Mouse (Mus musculus) limb, embryonic 11.5 days (tissue): ENCODE data around the gene Taf11. TPM values are rescaled to one million over a fixed set of nuclear protein-coding genes. Genes with fewer than 3 reads are reported as not detected.

Source experiments
- ATAC-seq: fragments of 200-750 bp; cut with Nextera tagmentation; 2 replicates; pipeline ENCODE4 v1.8.0; 2017; ENCODE audit warnings: low read depth; ENCODE audit not compliant: insufficient number of reproducible peaks, low FRiP score, low TSS enrichment
- DNase-seq: peaks from one replicate; pipeline ENCODE4 v3.0.0-alpha.2; 2015; ENCODE audit warnings: low spot score
- H3K27ac ChIP-seq: fragments of 300-500 bp; sonication (generic); replicated peaks from 2 replicates; pipeline ENCODE4 v1.5.1; 2014; ENCODE audit warnings: low read depth, mild to moderate bottlenecking, low read length
- H3K27me3 ChIP-seq: fragments of 300-500 bp; sonication (generic); 2 replicates; pipeline ENCODE4 v1.6.1; 2014; ENCODE audit warnings: mild to moderate bottlenecking, low read length, mixed read lengths; ENCODE audit not compliant: control insufficient read depth, insufficient read depth
- H3K36me3 ChIP-seq: fragments of 300-500 bp; sonication (generic); 2 replicates; pipeline ENCODE4 v1.6.1; 2014; ENCODE audit warnings: mild to moderate bottlenecking, low read length, moderate library complexity, mixed read lengths; ENCODE audit not compliant: control insufficient read depth, insufficient read depth
- H3K4me1 ChIP-seq: fragments of 300-500 bp; sonication (generic); 2 replicates; pipeline ENCODE4 v1.6.1; 2014; ENCODE audit warnings: low read length, mixed read lengths; ENCODE audit not compliant: control insufficient read depth, insufficient read depth
- H3K4me2 ChIP-seq: fragments of 300-500 bp; sonication (generic); 2 replicates; pipeline ENCODE4 v1.6.1; 2014; ENCODE audit warnings: low read depth, mild to moderate bottlenecking, moderate library complexity; ENCODE audit not compliant: severe bottlenecking
- H3K4me3 ChIP-seq: fragments of 300-500 bp; sonication (generic); 2 replicates; pipeline ENCODE4 v1.5.1; 2014; ENCODE audit warnings: low read depth, low read length
- H3K9ac ChIP-seq: fragments of 300-500 bp; sonication (generic); 2 replicates; pipeline ENCODE4 v1.6.1; 2014; ENCODE audit warnings: mild to moderate bottlenecking, low read length
- H3K9me3 ChIP-seq: fragments of 300-500 bp; sonication (generic); 2 replicates; pipeline ENCODE4 v1.6.1; 2016; ENCODE audit warnings: low read length; ENCODE audit not compliant: control insufficient read depth
- WGBS: fragments of 180-500 bp; shearing (Covaris S2); extraction: QIAGEN DNeasy Blood & Tissue Kit; methylation state at CpG from one replicate; pipeline ENCODE4 v1.1.7; 2014; 5-methylcytosine and 5-hydroxymethylcytosine counted together
- polyA plus RNA-seq: library from polyadenylated mRNA; unstranded; fragments of >200 nt; fragmentation: Nextera tagmentation; extraction: Ambion mirVana; gene quantifications from 2 replicates; pipeline ENCODE4 v1.2.1, GENCODE M21; 2014

The Taf11 gene
- polyA plus RNA-seq, 1 experiment from 2014 or later: 104 TPM

DNA sequence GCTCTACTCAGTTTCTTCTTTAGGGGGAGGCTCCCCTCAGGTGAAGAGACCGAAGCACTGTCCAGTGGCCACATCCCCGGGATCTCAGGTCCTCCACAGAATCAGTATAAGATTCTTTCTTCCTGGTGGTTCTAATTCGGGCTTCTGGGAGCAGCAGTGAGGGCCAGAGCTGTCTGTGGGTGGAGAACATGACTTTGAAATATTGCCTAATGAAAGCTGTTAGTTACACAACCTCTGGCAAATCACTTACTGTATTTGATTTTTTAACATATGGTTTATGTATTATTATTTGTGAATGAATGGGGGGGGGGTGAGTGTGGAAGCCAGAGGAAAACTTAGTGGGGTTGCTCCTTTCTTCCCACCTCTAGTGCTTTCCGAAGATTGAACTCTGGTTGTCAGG is 22.2 kb upstream of the Taf11 start:
- no peaks in the 10 kb centered on the region for H3K27me3 ChIP-seq
- no peak overlapping the region for H3K27ac ChIP-seq
- no peaks in the 10 kb centered on the region for H3K36me3 ChIP-seq
- no peak overlapping the region for H3K4me2 ChIP-seq
- WGBS: 87% methylated on average over 4 of the region's 4 CpGs
- ATAC-seq (no peak), DNase-seq (no peak)
- H3K9ac ChIP-seq: no peak overlapping the region
- H3K4me1 ChIP-seq: 0 out of 2 replicates have a peak, but pooled peaks cover 3% of the 10 kb centered on the region
- H3K4me3 ChIP-seq: no peak overlapping the region
- no peaks in the 10 kb centered on the region for H3K9me3 ChIP-seq

- Histone ChIP-seq H3K4me2 (no peak overlapping the region), H3K27me3 (no peaks in the 10 kb centered on the region), H3K4me1 (no peaks in the 10 kb centered on the region), H3K4me3 (no peak overlapping the region), H3K9ac (no peak overlapping the region), H3K9me3 (no peaks in the 10 kb centered on the region), H3K27ac (no peak overlapping the region), H3K36me3 (no peaks in the 10 kb centered on the region)
- DNase-seq (no peak), ATAC-seq (no peak)
- 87% methylated on average over 5 of the region's 5 CpGs for WGBS
Observed at GRCm38 (mm10) chr17:27930291-27930690, 20.6 kb upstream of the Taf11 start.

- no peak for DNase-seq
- H3K9me3 ChIP-seq: no peaks in the 10 kb centered on the region
- WGBS: 76% methylated on average over 7 of the region's 7 CpGs
Observed at GRCm38 (mm10) chr17:27925504-27925903, 15.9 kb upstream of the Taf11 start.

DNA sequence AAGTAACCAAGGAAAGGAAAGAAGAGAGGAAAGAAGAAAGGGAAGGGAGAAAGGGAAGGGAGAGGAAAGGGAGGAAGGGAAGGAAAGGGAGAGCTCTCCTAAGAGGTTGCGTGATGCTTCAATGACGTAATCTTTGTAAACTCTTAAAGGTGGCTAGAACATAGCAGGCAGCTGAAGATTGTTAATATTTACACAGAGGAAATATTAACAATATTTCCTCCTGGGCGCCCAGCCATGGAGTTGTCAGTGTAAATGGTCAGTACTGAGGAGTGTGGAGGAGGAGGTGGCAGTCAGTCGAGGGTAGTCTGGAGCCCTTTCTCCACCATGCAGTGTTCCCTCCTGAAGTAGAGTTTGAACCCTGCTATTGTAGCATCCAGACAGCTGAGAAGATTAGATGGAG is 15.4 kb upstream of the Taf11 start:
- Histone ChIP-seq H3K27ac (no peak overlapping the region), H3K4me2 (no peak overlapping the region), H3K36me3 (no peaks in the 10 kb centered on the region), H3K27me3 (no peaks in the 10 kb centered on the region), H3K9ac (no peak overlapping the region), H3K4me3 (no peak overlapping the region), H3K4me1 (no peaks in the 10 kb centered on the region), H3K9me3 (no peaks in the 10 kb centered on the region)
- DNase-seq: no peak
- no peak for ATAC-seq
- WGBS: 91% methylated on average over 4 of the region's 4 CpGs

More at GRCm38 (mm10) chr17:27925504-27925903, 15.9 kb upstream of the Taf11 start:
- H3K9ac ChIP-seq: no peak overlapping the region
- H3K36me3 ChIP-seq: no peaks in the 10 kb centered on the region
- ATAC-seq: no peak
- no peak overlapping the region for H3K4me2 ChIP-seq
- H3K4me3 ChIP-seq: no peak overlapping the region
- no peaks in the 10 kb centered on the region for H3K4me1 ChIP-seq
- H3K27me3 ChIP-seq: no peaks in the 10 kb centered on the region
- H3K27ac ChIP-seq: no peak overlapping the region

DNA sequence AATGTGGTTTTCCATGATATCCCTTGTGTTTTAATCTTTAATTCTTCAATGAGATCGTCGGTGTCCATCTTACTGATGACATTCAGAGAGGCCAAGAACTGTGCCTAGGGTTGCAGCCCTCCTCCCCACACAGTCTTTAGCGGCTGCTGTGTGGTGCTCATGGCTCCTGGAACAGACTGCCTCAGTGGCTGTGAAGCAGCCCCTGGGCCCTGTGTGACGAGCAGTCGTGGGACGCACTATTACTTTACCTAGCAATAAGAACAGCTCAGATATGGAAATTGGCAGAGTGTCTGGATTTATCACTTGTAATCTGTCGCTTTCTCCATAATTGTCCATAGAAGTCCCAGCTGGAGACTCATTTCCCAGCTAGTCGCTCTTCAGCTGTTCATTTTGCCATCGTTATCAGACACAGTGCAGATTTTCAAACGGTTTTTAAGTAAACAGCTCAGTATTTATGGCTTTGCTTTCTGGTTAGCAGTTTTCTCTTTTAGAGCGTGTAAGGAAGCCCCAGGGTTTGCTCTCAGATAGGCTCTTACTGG is 12.6 kb upstream of the Taf11 start:
- 77% methylated on average over 11 of the region's 11 CpGs for WGBS
- no peak for ATAC-seq
- DNase-seq: no peak

GRCm38 (mm10) chr17:27920676-27921075 is 11.0 kb upstream of the Taf11 start:
- no peak overlapping the region for H3K4me3 ChIP-seq
- no peaks in the 10 kb centered on the region for H3K9me3 ChIP-seq
- H3K4me1 ChIP-seq: no peaks in the 10 kb centered on the region
- DNase-seq (no peak), ATAC-seq (no peak)
- WGBS: 94% methylated on average over 4 of the region's 4 CpGs
- H3K27me3 ChIP-seq: no peaks in the 10 kb centered on the region
- H3K36me3 ChIP-seq: no peaks in the 10 kb centered on the region
- no peak overlapping the region for H3K9ac ChIP-seq
- no peak overlapping the region for H3K4me2 ChIP-seq
- no peak overlapping the region for H3K27ac ChIP-seq

More for the DNA sequence above, 12.6 kb upstream of the Taf11 start:
- Histone ChIP-seq H3K27me3 (no peaks in the 10 kb centered on the region), H3K36me3 (no peaks in the 10 kb centered on the region), H3K4me3 (no peak overlapping the region), H3K4me1 (no peaks in the 10 kb centered on the region), H3K4me2 (no peak overlapping the region), H3K9ac (no peak overlapping the region), H3K9me3 (no peaks in the 10 kb centered on the region), H3K27ac (no peak overlapping the region)

- H3K4me3 ChIP-seq: no peak overlapping the region
- 72% methylated on average over 4 of the region's 4 CpGs for WGBS
- H3K27ac ChIP-seq: no peak overlapping the region
- no peaks in the 10 kb centered on the region for H3K4me1 ChIP-seq
- DNase-seq (no peak), ATAC-seq (no peak)
- H3K27me3 ChIP-seq: no peaks in the 10 kb centered on the region
- H3K36me3 ChIP-seq: no peaks in the 10 kb centered on the region
- H3K9ac ChIP-seq: no peak overlapping the region
- no peak overlapping the region for H3K4me2 ChIP-seq
- no peaks in the 10 kb centered on the region for H3K9me3 ChIP-seq
Observed at GRCm38 (mm10) chr17:27916366-27916765, 6.7 kb upstream of the Taf11 start.

GRCm38 (mm10) chr17:27914742-27915141 is 5.1 kb upstream of the Taf11 start:
- Histone ChIP-seq H3K27ac (no peak overlapping the region), H3K4me2 (no peak overlapping the region), H3K27me3 (no peaks in the 10 kb centered on the region), H3K9ac (no peak overlapping the region), H3K4me3 (no peak overlapping the region), H3K9me3 (no peaks in the 10 kb centered on the region), H3K4me1 (peaks cover 4% of the 10 kb centered on the region; the same call in 1 of the 2 replicates), H3K36me3 (no peaks in the 10 kb centered on the region)
- 76% methylated on average over 4 of the region's 4 CpGs for WGBS
- DNase-seq (no peak), ATAC-seq (no peak)

- Histone ChIP-seq H3K36me3 (no peaks in the 10 kb centered on the region), H3K4me2 (no peak overlapping the region), H3K4me3 (no peak overlapping the region), H3K9me3 (no peaks in the 10 kb centered on the region), H3K27ac (no peak overlapping the region), H3K27me3 (no peaks in the 10 kb centered on the region), H3K4me1 (peaks cover 5% of the 10 kb centered on the region; the same call in 1 of the 2 replicates), H3K9ac (no peak overlapping the region; the same call in 1 of the 2 replicates)
- ATAC-seq (no peak), DNase-seq (no peak)
- WGBS: 86% methylated on average over 7 of the region's 7 CpGs
Observed at GRCm38 (mm10) chr17:27911371-27911770, 1.7 kb upstream of the Taf11 start.
